13 mouse cellular contexts compared by ENCODE assay signal in genomic region chr8:87645829-87646483, GRCm38 (mm10).
DNase-seq lines count a peak whose midpoint lies in the region; ATAC-seq lines count a peak whose summit lies in the region.
"Had no signal": no experiment of that assay in that cellular context is flagged by ENCODE, and none has a peak within 500 bp of the region (broad histone marks: within the 10 kb centered on the region; RNA-seq: fewer than 3 reads in every experiment).

No protein-coding gene starts in this region.

- DNase-seq in hindbrain, embryonic 11.5 days (ENCODE audit: low spot score) = no peak
- DNase-seq in cerebellum, postnatal 25 days = peak; percentile 32 to 50
- no peak for DNase-seq in hindbrain, embryonic 14.5 days (ENCODE audit: low spot score)
- DNase-seq in lung, postnatal 25 days (ENCODE audit: low spot score) = peak; percentile 19
- no peak for DNase-seq in gastrocnemius, adult 8-10 months (ENCODE audit: low spot score in 2 of 2)
- no peak for DNase-seq in heart, adult 8-10 months (ENCODE audit: low spot score)
- DNase-seq: adrenal gland, adult 2 months; right cerebral cortex, postnatal 14 days had no signal

- H3K9me3 ChIP-seq in hindbrain, embryonic 12.5 days (replicated peaks) = no peaks in the 10 kb centered on the region
- no peaks in the 10 kb centered on the region for H3K9me3 ChIP-seq in hindbrain, embryonic 11.5 days (ENCODE audit: control insufficient read depth, low read length)
- no peaks in the 10 kb centered on the region for H3K9me3 ChIP-seq in hindbrain, embryonic 14.5 days (ENCODE audit: control insufficient read depth, low read length)
- H3K9me3 ChIP-seq in heart, embryonic 11.5 days (replicated peaks; ENCODE audit: control insufficient read depth, low read length) = no peaks in the 10 kb centered on the region
- H3K9me3 ChIP-seq: heart, embryonic 12.5 days; megakaryocyte, embryonic 14.5 days had no signal

- H3K9ac ChIP-seq in hindbrain, embryonic 12.5 days = no peak overlapping the region
- H3K9ac ChIP-seq in hindbrain, embryonic 11.5 days (ENCODE audit: low read depth, low read length) = no peak overlapping the region
- no peak overlapping the region for H3K9ac ChIP-seq in hindbrain, embryonic 14.5 days
- H3K9ac ChIP-seq in heart, embryonic 11.5 days (ENCODE audit: low read depth, low read length) = no peak overlapping the region
- H3K9ac ChIP-seq: heart, embryonic 12.5 days had no signal

- H3K27ac ChIP-seq in hindbrain, embryonic 12.5 days = peak overlapping the region; percentile 25; the same call in 1 of the 2 replicates
- no peak overlapping the region for H3K27ac ChIP-seq in hindbrain, embryonic 11.5 days (ENCODE audit: low read depth, low read length)
- peak overlapping the region; percentile 69 for H3K27ac ChIP-seq in hindbrain, embryonic 14.5 days
- no peak overlapping the region for H3K27ac ChIP-seq in heart, embryonic 11.5 days (ENCODE audit: low read depth, low read length)

- H3K4me2 ChIP-seq in hindbrain, embryonic 12.5 days (replicated peaks) = no peak overlapping the region
- no peak overlapping the region for H3K4me2 ChIP-seq in hindbrain, embryonic 11.5 days (replicated peaks; ENCODE audit: low read depth, low read length)
- H3K4me2 ChIP-seq in hindbrain, embryonic 14.5 days (replicated peaks) = no peak overlapping the region
- no peak overlapping the region for H3K4me2 ChIP-seq in heart, embryonic 11.5 days
- H3K4me2 ChIP-seq: heart, embryonic 12.5 days had no signal

- H3K4me3 ChIP-seq in hindbrain, embryonic 12.5 days = no peak overlapping the region
- no peak overlapping the region for H3K4me3 ChIP-seq in hindbrain, embryonic 11.5 days (ENCODE audit: low read depth, low read length)
- no peak overlapping the region for H3K4me3 ChIP-seq in hindbrain, embryonic 14.5 days (replicated peaks; ENCODE audit: low read length)
- no peak overlapping the region for H3K4me3 ChIP-seq in heart, embryonic 11.5 days (ENCODE audit: low read depth, low read length)
- H3K4me3 ChIP-seq: heart, embryonic 12.5 days; megakaryocyte, embryonic 14.5 days had no signal

- peaks cover 21% of the 10 kb centered on the region for H3K4me1 ChIP-seq in hindbrain, embryonic 12.5 days
- 0 out of 2 replicates have a peak, but pooled peaks cover 3% of the 10 kb centered on the region for H3K4me1 ChIP-seq in hindbrain, embryonic 11.5 days (replicated peaks; ENCODE audit: control insufficient read depth, insufficient read depth, low read length)
- peaks cover 18% of the 10 kb centered on the region for H3K4me1 ChIP-seq in hindbrain, embryonic 14.5 days (replicated peaks; ENCODE audit: control insufficient read depth, insufficient read depth, low read length)
- H3K4me1 ChIP-seq in heart, embryonic 11.5 days (ENCODE audit: control insufficient read depth, insufficient read depth, low read length) = no peaks in the 10 kb centered on the region
- H3K4me1 ChIP-seq: heart, embryonic 12.5 days had no signal

- 56% methylated on average over 5 of the region's 5 CpGs for WGBS in hindbrain, embryonic 12.5 days
- WGBS in hindbrain, embryonic 11.5 days = 65% methylated on average over 5 of the region's 5 CpGs
- WGBS in hindbrain, embryonic 14.5 days = 52% methylated on average over 5 of the region's 5 CpGs
- 67% methylated on average over 5 of the region's 5 CpGs for WGBS in heart, embryonic 11.5 days (ENCODE audit: insufficient replicate concordance)

- H3K27me3 ChIP-seq in hindbrain, embryonic 12.5 days = no peaks in the 10 kb centered on the region
- H3K27me3 ChIP-seq in hindbrain, embryonic 11.5 days (ENCODE audit: control insufficient read depth, insufficient read depth, low read length) = no peaks in the 10 kb centered on the region
- H3K27me3 ChIP-seq in hindbrain, embryonic 14.5 days (ENCODE audit: control insufficient read depth, insufficient read depth, low read length) = no peaks in the 10 kb centered on the region
- H3K27me3 ChIP-seq in heart, embryonic 11.5 days (ENCODE audit: control insufficient read depth, insufficient read depth, low read length) = peaks cover 3% of the 10 kb centered on the region; the same call in 1 of the 2 replicates

- no peak for ATAC-seq in hindbrain, embryonic 12.5 days (ENCODE audit: low FRiP score)
- no peak for ATAC-seq in hindbrain, embryonic 11.5 days (ENCODE audit: low FRiP score)
- 0 out of 2 replicates have a peak, but pooled peaks have one; percentile 7 for ATAC-seq in hindbrain, embryonic 14.5 days (ENCODE audit: low FRiP score)
- no peak for ATAC-seq in heart, embryonic 11.5 days (replicated peaks; ENCODE audit: insufficient number of reproducible peaks, low FRiP score, low TSS enrichment)
- ATAC-seq: CD4-positive, CD25-positive, alpha-beta regulatory T cell, adult 4 months had no signal

- no peaks in the 10 kb centered on the region for H3K36me3 ChIP-seq in hindbrain, embryonic 12.5 days
- no peaks in the 10 kb centered on the region for H3K36me3 ChIP-seq in hindbrain, embryonic 11.5 days (ENCODE audit: control insufficient read depth, insufficient read depth, low read length)
- H3K36me3 ChIP-seq in hindbrain, embryonic 14.5 days (replicated peaks; ENCODE audit: control insufficient read depth, insufficient read depth) = no peaks in the 10 kb centered on the region
- no peaks in the 10 kb centered on the region for H3K36me3 ChIP-seq in heart, embryonic 11.5 days (ENCODE audit: control insufficient read depth, insufficient read depth, low read length)
- H3K36me3 ChIP-seq: heart, embryonic 12.5 days had no signal

Comparison
In these comparisons a context has a peak if more than half of its experiments do, and no peak if none do; other contexts are left out.
1. H3K27ac ChIP-seq: peak in hindbrain, embryonic 12.5 days (single experiment) and hindbrain, embryonic 14.5 days (single experiment); none in hindbrain, embryonic 11.5 days (single experiment) and heart, embryonic 11.5 days (single experiment).
2. DNase-seq: peak in cerebellum, postnatal 25 days (2 of 2) and lung, postnatal 25 days (single experiment); none in hindbrain, embryonic 11.5 days (single experiment), hindbrain, embryonic 14.5 days (single experiment), gastrocnemius, adult 8-10 months (0 of 2) and heart, adult 8-10 months (single experiment).